Mouse (Mus musculus): ENCODE measurements around the gene Csl.

Gene Csl

DNA sequence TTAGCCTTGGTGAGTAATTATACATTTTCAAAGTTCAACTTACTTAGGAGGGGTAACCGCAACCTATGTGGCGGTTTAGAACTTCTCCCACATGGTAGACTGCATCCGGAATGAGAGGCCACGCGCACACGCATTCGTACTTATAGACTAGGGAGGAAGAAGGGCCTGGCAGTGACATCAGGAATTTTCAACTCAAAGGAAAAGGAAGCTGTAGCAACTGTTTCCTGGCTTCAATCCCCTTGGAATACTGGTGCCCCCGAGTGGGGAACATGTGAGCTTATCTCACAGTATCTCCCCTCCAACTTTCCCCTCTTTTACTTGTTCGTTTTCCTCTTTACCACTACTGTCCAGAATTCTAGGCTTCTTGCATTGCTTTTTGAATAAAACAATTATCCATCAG, at the start of gene Csl:
TSS of gene Csl (minus strand) at position 101 of the 400 bp plus-strand sequence.
- no peak for DNase-seq

DNA sequence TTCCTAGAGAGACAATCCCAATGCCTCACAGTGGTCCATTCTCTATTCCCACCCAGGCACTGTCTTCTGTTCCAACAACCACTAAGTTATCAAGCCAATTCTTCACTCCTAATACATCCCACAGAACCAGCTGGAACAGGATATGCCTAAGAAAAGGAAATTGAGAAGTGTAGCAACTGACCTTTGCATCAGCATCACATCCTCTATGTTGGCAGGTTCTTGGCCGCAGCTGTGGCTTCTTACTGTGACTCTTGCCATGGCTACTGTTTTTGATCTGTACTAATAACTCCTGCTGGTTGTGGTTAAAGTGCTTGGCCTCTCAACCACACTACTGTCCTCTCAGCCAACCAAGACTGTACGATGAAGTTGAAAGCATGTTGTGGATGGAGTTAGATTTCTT, 30.0 kb upstream of the Csl start:
- DNase-seq, result no peak

DNA sequence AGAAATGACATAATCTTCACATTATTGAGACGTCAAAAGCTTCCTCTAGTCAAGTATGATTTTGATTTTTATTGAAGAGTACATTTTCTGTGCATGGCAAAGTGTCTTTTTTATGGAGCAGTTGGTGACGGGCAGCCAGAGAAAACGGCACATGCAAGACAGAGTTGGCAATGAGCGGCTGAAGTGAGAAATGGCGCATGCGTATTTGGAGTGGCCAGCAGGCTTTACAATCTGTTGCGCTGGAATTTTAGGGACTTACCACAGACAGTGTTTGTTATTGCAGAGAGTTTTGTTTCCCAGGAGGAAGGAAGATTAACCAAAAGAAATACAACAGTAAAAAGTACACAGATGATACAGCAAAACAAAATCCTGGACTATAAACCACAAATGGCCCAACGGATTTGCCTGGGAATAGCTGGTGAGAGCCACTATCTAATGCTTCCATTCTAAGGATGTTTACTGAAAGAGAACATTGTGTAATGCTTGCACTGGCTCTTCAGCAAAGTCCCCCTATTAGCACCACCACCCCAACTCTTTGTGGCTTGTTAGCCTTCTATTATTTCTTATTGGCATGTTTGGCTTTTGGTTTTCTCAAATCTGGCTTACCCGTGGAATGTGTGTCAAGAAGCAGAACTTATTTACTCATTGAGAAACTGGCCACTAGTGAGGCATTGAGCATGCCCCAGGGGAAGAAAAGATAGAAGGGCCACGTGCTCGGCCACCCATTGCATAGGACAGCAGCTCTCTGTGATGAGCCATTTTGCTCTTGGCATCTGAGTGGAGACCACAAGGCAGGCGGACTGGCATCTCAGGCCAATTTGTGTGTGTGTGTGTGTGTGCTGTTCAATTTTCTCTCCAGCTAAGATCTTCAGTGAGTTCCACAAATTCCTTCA, 15.0 kb upstream of the Csl start:
- peak; percentile 2 for DNase-seq

DNA sequence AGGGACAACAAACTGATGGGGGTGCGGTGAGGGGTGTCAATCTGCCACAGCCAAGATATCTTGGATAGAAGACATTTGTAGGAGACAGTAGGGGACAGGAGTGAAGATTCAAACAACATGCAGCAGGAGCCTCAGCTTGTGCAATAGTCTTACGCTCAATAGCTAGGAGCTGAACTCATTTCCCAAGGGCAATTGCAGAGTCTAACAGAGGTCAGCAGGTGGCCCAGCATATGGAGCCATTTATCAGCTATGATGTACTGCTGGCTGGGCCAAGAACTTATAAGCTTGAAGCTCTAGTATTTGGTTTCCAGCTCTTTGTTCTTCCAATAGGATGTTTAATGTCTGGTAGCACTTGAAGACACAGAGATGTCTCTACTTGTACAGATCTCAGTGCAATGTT, 9.3 kb downstream of the Csl start:
- DNase-seq, result no peak

DNA sequence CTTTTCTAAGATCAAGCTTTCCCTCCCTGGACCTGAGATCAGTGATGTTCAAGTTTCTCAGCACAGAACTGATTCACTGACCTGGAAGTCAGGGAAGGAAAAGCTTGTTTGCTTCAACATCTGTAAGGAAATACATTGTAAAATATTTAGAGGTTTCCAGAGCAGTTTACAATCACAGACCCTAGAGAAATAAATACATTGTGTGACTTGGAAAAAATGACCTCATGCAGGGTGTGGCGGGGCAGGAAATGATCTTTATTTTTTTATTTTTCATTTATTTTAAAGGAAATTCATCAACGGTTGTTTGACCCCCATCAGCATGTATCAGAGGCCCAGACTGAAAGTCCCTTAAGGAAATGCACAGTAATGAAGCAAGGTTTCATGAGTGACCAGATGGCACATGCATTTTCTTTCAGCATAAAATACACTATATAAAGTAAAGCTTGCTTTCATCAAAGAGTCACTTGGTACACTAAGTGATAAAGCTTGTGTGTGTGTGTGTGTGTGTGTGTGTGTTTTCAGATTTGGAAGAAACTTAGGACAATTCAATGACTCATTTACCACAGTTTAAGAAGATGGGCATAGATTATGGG, 10.7 kb downstream of the Csl start:
- no peak for DNase-seq

DNA sequence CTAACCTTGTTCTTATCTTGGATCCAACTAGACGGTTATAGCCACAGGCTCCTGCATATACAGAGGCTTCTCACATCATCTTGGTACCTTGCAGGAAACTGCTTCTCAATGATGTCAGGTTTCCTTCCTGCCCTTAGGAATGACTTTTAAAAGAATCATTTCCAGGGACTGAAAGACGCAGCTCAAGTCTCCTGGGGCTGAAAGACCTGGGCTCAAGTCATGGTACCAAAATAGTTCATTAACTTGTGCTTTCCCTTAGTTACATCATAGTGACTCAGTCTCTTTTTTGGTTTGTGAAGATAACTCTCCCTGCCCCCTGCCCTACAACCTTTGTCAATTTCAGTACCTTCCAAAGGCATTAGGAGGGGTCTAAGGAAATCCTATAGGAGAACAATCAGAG, 11.4 kb downstream of the Csl start:
- no peak for DNase-seq

DNA sequence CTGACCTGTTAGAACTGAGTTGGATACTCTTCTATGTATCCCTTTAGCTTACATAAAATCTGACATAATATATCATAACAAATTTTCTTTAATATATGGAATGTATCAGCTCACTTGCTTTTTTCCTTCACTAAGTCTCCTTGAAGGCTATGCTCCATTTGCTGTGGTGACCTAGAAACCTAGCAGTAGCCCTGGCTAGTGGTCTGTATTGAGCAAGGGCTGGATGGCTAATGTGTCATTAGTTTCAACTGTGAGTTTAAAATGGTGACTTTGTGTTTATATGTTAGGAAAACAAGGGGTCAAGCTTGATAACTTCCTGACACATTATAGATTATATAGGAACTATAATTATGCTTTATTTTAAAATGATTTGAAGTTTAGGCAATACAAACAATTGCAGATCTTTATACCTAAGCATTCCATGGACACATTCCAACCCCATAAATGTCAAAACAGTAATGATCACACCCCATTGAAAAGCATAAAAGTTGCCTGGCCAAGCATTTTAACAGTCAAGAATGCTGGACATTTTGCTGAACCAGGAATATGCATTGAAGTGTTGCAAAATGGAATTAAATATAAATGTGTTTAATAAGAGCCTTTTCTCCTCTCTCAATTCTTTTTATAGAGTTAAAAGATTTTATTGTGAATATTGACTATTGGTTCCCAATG, 17.7 kb downstream of the Csl start:
- no peak for DNase-seq

DNA sequence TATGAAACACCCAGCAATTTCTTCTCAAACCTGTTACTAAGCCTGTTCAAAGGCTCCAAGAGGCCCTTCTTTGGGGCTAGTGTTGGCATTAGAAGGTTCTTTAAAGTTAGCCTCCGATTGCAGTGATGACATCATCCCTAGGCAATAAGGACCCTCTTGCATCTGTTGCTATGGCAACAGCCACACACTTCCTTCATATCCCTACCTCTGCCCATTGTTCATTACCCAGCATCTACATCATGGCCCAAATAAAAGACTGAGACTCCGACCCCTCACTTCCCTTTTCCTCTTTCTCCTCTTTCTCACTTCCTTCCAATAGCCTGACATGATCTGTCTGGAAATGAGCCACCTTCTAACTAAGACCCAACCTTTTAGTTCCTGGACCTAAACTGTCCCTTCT, 46.3 kb downstream of the Csl start:
- DNase-seq, result no peak

DNA sequence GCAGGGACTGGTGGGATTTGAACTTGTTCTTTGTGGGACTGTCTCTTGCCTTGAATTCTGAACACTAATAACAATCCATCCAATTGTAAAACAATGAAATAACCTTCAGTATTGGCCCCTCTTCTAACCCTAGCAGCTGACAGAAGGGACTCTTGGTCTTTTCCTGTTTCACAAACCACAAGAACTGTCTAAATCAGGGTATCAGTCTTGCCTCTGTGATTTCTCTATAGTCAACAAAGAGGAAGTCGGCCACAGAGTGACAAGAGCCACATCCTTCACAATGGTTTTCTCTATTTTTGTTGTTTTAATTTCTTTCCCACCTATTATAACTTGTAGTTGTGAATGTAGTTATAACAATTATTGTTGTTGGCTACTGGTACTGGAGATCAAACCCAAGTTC, 47.9 kb downstream of the Csl start:
- no peak for DNase-seq

Data from cerebellum, adult 9-10 months (tissue).